Mouse (Mus musculus) liver, embryonic 14.5 days (tissue): Measurements from ENCODE around the gene Nr2c1.

Source experiments
- CTCF ChIP-seq: IDR thresholded peaks from 2 replicates; pipeline ENCODE4 v1.5.1; 2016; ENCODE audit warnings: antibody characterized with exemption, low read depth, control low read depth
- EP300 ChIP-seq: IDR thresholded peaks from 2 replicates; pipeline ENCODE4 v1.6.1; 2016; ENCODE audit warnings: antibody characterized with exemption, low read depth

DNA sequence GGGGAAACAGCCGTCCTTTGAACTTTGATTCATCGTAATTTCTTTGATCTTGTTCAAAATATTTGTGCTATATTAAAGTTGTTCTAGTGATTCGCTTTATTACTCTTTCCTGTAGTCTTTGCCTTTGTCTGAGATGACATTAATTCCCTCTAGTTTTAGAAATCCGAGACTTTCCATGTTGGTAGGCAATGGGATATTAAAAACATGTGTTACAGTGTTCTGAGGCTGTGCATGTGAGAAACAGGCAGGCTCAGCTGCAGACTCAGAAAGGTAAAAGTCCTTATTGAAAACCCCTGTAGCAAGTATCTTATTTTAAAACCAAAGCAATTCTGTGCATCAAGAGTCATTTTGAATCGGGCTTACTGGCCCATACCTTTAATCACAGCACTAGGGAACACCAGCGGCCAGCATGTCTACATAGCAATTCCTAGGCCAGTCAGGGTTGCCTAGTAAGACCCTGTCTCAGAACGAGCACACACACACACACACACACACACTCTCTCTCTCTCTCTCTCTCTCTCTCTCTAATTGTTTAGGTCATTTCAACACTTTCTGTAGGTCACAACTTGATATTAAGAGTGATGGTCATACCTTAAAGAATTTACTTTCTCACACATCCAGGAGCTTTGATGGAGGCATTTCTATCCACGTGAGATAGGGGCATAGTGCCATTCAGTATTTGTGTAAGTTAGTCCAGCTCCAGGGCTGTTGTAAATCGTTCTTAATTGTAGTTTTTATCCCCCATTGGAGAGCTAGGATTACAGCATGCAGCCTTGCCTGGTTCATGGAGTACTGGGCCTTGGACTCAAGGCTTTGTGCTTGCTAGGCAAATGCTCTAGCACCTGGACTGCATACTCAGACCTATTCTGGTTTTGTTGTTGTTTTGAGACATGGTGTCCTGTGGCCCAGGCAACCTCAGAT is 36.7 kb upstream of the Nr2c1 start:
- TF ChIP-seq CTCF (no peak), EP300 (no peak)
